Mouse (Mus musculus): ENCODE data around the gene March6. TPM values are rescaled to one million over a fixed set of nuclear protein-coding genes. Genes with fewer than 3 reads are reported as not detected.
A peak's percentile ranks its signal among the peaks of the same experiment; 100 is the strongest.

The March6 gene
- polyA plus RNA-seq, 1 experiment from 2014 or later: 12.9 TPM

- peak; percentile 43; the same call in 1 of the 2 replicates for ATAC-seq (ENCODE audit: insufficient read depth)
- peak overlapping the region; percentile 82 for H3K27ac ChIP-seq (replicated peaks)
- peak overlapping the region; percentile 63 for H3K4me2 ChIP-seq
- peak overlapping the region; percentile 48 for H3K9ac ChIP-seq
- H3K4me3 ChIP-seq (replicated peaks): peak overlapping the region; percentile 38
- no peaks in the 10 kb centered on the region for H3K27me3 ChIP-seq
- H3K4me1 ChIP-seq (replicated peaks): peaks cover 74% of the 10 kb centered on the region
- no peaks in the 10 kb centered on the region for H3K36me3 ChIP-seq (replicated peaks)
- H3K9me3 ChIP-seq (replicated peaks): no peaks in the 10 kb centered on the region
- WGBS (ENCODE audit: insufficient replicate concordance): 14% methylated on average over 1 of the region's 1 CpGs
Observed at GRCm38 (mm10) chr15:31540513-31540802, 9.6 kb upstream of the March6 start.

- Histone ChIP-seq H3K4me3 (replicated peaks) (peak overlapping the region; percentile 38), H3K36me3 (replicated peaks) (no peaks in the 10 kb centered on the region), H3K9me3 (replicated peaks) (no peaks in the 10 kb centered on the region), H3K27me3 (no peaks in the 10 kb centered on the region), H3K4me2 (peak overlapping the region; percentile 63), H3K9ac (peak overlapping the region; percentile 48), H3K4me1 (replicated peaks) (peaks cover 74% of the 10 kb centered on the region), H3K27ac (replicated peaks) (peak overlapping the region; percentile 82)
- WGBS (ENCODE audit: insufficient replicate concordance): 17% methylated on average over 9 of the region's 9 CpGs
- peak; percentile 88 for ATAC-seq (ENCODE audit: insufficient read depth)
Observed at GRCm38 (mm10) chr15:31539643-31540512, 9.0 kb upstream of the March6 start.

GRCm38 (mm10) chr15:31538346-31538745 is 7.5 kb upstream of the March6 start:
- Histone ChIP-seq H3K4me3 (replicated peaks) (no peak overlapping the region), H3K4me1 (replicated peaks) (peaks cover 83% of the 10 kb centered on the region), H3K9me3 (replicated peaks) (no peaks in the 10 kb centered on the region), H3K27ac (replicated peaks) (no peak overlapping the region), H3K9ac (no peak overlapping the region), H3K36me3 (replicated peaks) (no peaks in the 10 kb centered on the region), H3K4me2 (no peak overlapping the region), H3K27me3 (no peaks in the 10 kb centered on the region)
- no peak for ATAC-seq (ENCODE audit: insufficient read depth)
- 74% methylated on average over 3 of the region's 3 CpGs for WGBS (ENCODE audit: insufficient replicate concordance)

GRCm38 (mm10) chr15:31537706-31538105 is 6.9 kb upstream of the March6 start:
- Histone ChIP-seq H3K9me3 (replicated peaks) (no peaks in the 10 kb centered on the region), H3K27ac (replicated peaks) (no peak overlapping the region), H3K36me3 (replicated peaks) (no peaks in the 10 kb centered on the region), H3K27me3 (no peaks in the 10 kb centered on the region), H3K9ac (no peak overlapping the region), H3K4me3 (replicated peaks) (no peak overlapping the region), H3K4me2 (no peak overlapping the region), H3K4me1 (replicated peaks) (peaks cover 84% of the 10 kb centered on the region)
- ATAC-seq (ENCODE audit: insufficient read depth): no peak
- WGBS (ENCODE audit: insufficient replicate concordance): 86% methylated on average over 2 of the region's 2 CpGs

- no peak overlapping the region for H3K9ac ChIP-seq
Observed at GRCm38 (mm10) chr15:31536051-31536737, 5.3 kb upstream of the March6 start.

GRCm38 (mm10) chr15:31535259-31535855 is 4.5 kb upstream of the March6 start:
- H3K27me3 ChIP-seq: no peaks in the 10 kb centered on the region
- peak overlapping the region; percentile 45; the same call in 1 of the 2 replicates for H3K27ac ChIP-seq (replicated peaks)
- H3K9me3 ChIP-seq (replicated peaks): no peaks in the 10 kb centered on the region
- ATAC-seq (ENCODE audit: insufficient read depth): no peak
- no peak overlapping the region for H3K9ac ChIP-seq
- no peak overlapping the region for H3K4me2 ChIP-seq
- WGBS (ENCODE audit: insufficient replicate concordance): 38% methylated on average over 8 of the region's 8 CpGs
- H3K36me3 ChIP-seq (replicated peaks): no peaks in the 10 kb centered on the region
- H3K4me3 ChIP-seq (replicated peaks): no peak overlapping the region
- peaks cover 73% of the 10 kb centered on the region for H3K4me1 ChIP-seq (replicated peaks)

More at GRCm38 (mm10) chr15:31536051-31536737, 5.3 kb upstream of the March6 start:
- Histone ChIP-seq H3K36me3 (replicated peaks) (no peaks in the 10 kb centered on the region), H3K27me3 (no peaks in the 10 kb centered on the region), H3K9me3 (replicated peaks) (no peaks in the 10 kb centered on the region), H3K4me2 (no peak overlapping the region), H3K27ac (replicated peaks) (peak overlapping the region; percentile 45; the same call in 1 of the 2 replicates), H3K4me1 (replicated peaks) (peaks cover 82% of the 10 kb centered on the region), H3K4me3 (replicated peaks) (no peak overlapping the region)
- WGBS (ENCODE audit: insufficient replicate concordance): 23% methylated on average over 7 of the region's 7 CpGs
- no peak for ATAC-seq (ENCODE audit: insufficient read depth)

GRCm38 (mm10) chr15:31534421-31535258 is 3.8 kb upstream of the March6 start:
- H3K27ac ChIP-seq (replicated peaks): peak overlapping the region; percentile 24; the same call in 1 of the 2 replicates
- H3K4me1 ChIP-seq (replicated peaks): peaks cover 69% of the 10 kb centered on the region
- no peak for ATAC-seq (ENCODE audit: insufficient read depth)
- no peak overlapping the region for H3K4me2 ChIP-seq
- no peaks in the 10 kb centered on the region for H3K27me3 ChIP-seq
- H3K36me3 ChIP-seq (replicated peaks): no peaks in the 10 kb centered on the region
- 0 out of 2 replicates have a peak overlapping the region, but pooled peaks have one; percentile 7 for H3K9ac ChIP-seq
- 44% methylated on average over 7 of the region's 7 CpGs for WGBS (ENCODE audit: insufficient replicate concordance)
- H3K9me3 ChIP-seq (replicated peaks): no peaks in the 10 kb centered on the region
- H3K4me3 ChIP-seq (replicated peaks): no peak overlapping the region

GRCm38 (mm10) chr15:31533529-31533928 is 2.7 kb upstream of the March6 start:
- Histone ChIP-seq H3K4me2 (peak overlapping the region; percentile 11; the same call in 1 of the 2 replicates), H3K4me3 (replicated peaks) (no peak overlapping the region), H3K9ac (no peak overlapping the region), H3K36me3 (replicated peaks) (no peaks in the 10 kb centered on the region), H3K27ac (replicated peaks) (peak overlapping the region; percentile 71), H3K9me3 (replicated peaks) (no peaks in the 10 kb centered on the region), H3K27me3 (no peaks in the 10 kb centered on the region), H3K4me1 (replicated peaks) (peaks cover 68% of the 10 kb centered on the region)
- 27% methylated on average over 2 of the region's 2 CpGs for WGBS (ENCODE audit: insufficient replicate concordance)
- no peak for ATAC-seq (ENCODE audit: insufficient read depth)

GRCm38 (mm10) chr15:31532331-31533021 is 1.6 kb upstream of the March6 start:
- H3K27me3 ChIP-seq: no peaks in the 10 kb centered on the region
- H3K4me3 ChIP-seq (replicated peaks): peak overlapping the region; percentile 95
- peak overlapping the region; percentile 91 for H3K4me2 ChIP-seq
- H3K36me3 ChIP-seq (replicated peaks): no peaks in the 10 kb centered on the region
- H3K9me3 ChIP-seq (replicated peaks): no peaks in the 10 kb centered on the region
- peak overlapping the region; percentile 97 for H3K27ac ChIP-seq (replicated peaks)
- WGBS (ENCODE audit: insufficient replicate concordance): 69% methylated on average over 2 of the region's 2 CpGs
- peak overlapping the region; percentile 96 for H3K9ac ChIP-seq
- peaks cover 72% of the 10 kb centered on the region for H3K4me1 ChIP-seq (replicated peaks)
- ATAC-seq (ENCODE audit: insufficient read depth): no peak

Measured in liver, embryonic 15.5 days (tissue).